Mouse (Mus musculus): ENCODE measurements around the gene 4930438A08Rik. TPM values are rescaled to one million over a fixed set of nuclear protein-coding genes. Genes with fewer than 3 reads are reported as not detected.

The 4930438A08Rik gene
- 10 to 100 TPM; 78.3 to 95.3 TPM for total RNA-seq (2023)

GRCm38 (mm10) chr11:58274572-58274971 lies at the start of gene 4930438A08Rik:
Gene 4930438A08Rik, plus strand, starts transcription at chr11:58274799.

GRCm38 (mm10) chr11:58306860-58307308 lies 32.3 kb downstream of the 4930438A08Rik start, which contains the start of gene Zfp692:
Gene Zfp692, plus strand, starts transcription at chr11:58307069.

GRCm38 (mm10) chr11:58330276-58331148 lies 55.9 kb downstream of the 4930438A08Rik start, which contains the start of the genes Zfp672 and Sh3bp5l:
Gene Zfp672, minus strand, starts transcription at chr11:58330339.
Gene Sh3bp5l, plus strand, starts transcription at chr11:58330724.

Other genes starting within 250 kb of the 4930438A08Rik start
- gene Gm12248, start 181.7 kb upstream of the 4930438A08Rik start, total RNA-seq (2023) = not detected
- 10 to 100 TPM; 40.6 to 40.8 TPM for gene Cnot8, start 170.6 kb upstream of the 4930438A08Rik start, total RNA-seq (2023)
- gene Gemin5, start 106.3 kb upstream of the 4930438A08Rik start, total RNA-seq (2023) = 1 to 10 TPM; 7.3 to 8.3 TPM
- 10 to 100 TPM; 17.1 to 21.2 TPM for gene Mrpl22, start 103.1 kb upstream of the 4930438A08Rik start, total RNA-seq (2023)
- gene Igtp, start 75.2 kb upstream of the 4930438A08Rik start, total RNA-seq (2023) = 1 to 10 TPM; 9.8 TPM
- 1 to 10 TPM; 6.6 to 7.5 TPM for gene Irgm2, start 75.2 kb upstream of the 4930438A08Rik start, total RNA-seq (2023)
- gene Zfp692, start 32.3 kb downstream of the 4930438A08Rik start, total RNA-seq (2023) = 10 to 100 TPM; 10.7 to 13.9 TPM
- gene Zfp672, start 55.5 kb downstream of the 4930438A08Rik start, total RNA-seq (2023) = 10 to 100 TPM; 21.6 to 22.7 TPM
- 10 to 100 TPM; 28.1 to 32.3 TPM for gene Sh3bp5l, start 55.9 kb downstream of the 4930438A08Rik start, total RNA-seq (2023)
- not detected for gene Lypd8, start 104.2 kb downstream of the 4930438A08Rik start, total RNA-seq (2023)
- not detected for gene 1810065E05Rik, start 146.3 kb downstream of the 4930438A08Rik start, total RNA-seq (2023)
- gene Gm12253, start 157.8 kb downstream of the 4930438A08Rik start, total RNA-seq (2023) = not detected
- gene Lypd9, start 178.1 kb downstream of the 4930438A08Rik start, total RNA-seq (2023) = not detected
- not detected for gene Olfr30, start 187.5 kb downstream of the 4930438A08Rik start, total RNA-seq (2023)
- not detected for gene Olfr332, start 217.8 kb downstream of the 4930438A08Rik start, total RNA-seq (2023)
- not detected for gene Olfr331, start 227.8 kb downstream of the 4930438A08Rik start, total RNA-seq (2023)